Mouse (Mus musculus) forebrain, embryonic 12.5 days (tissue): Measurements from ENCODE around the gene Lgsn. TPM values are rescaled to one million over a fixed set of nuclear protein-coding genes. Genes with fewer than 3 reads are reported as not detected.

Experiments
- ATAC-seq: fragments of 200-750 bp; cut with Nextera tagmentation; 2 replicates; pipeline ENCODE4 v1.8.0; 2017; ENCODE audit warnings: moderate TSS enrichment; ENCODE audit not compliant: low FRiP score
- H3K27ac ChIP-seq: fragments of 300-500 bp; sonication (generic); 2 replicates; pipeline ENCODE4 v1.5.1; 2016; ENCODE audit warnings: mild to moderate bottlenecking
- H3K27me3 ChIP-seq: fragments of 300-500 bp; sonication (generic); 2 replicates; pipeline ENCODE4 v1.6.1; 2016; ENCODE audit warnings: mild to moderate bottlenecking
- H3K36me3 ChIP-seq: fragments of 300-500 bp; sonication (generic); replicated peaks from 2 replicates; pipeline ENCODE4 v1.6.1; 2016; ENCODE audit warnings: mild to moderate bottlenecking
- H3K4me1 ChIP-seq: fragments of 300-500 bp; sonication (generic); 2 replicates; pipeline ENCODE4 v1.6.1; 2016
- H3K4me2 ChIP-seq: fragments of 300-500 bp; sonication (generic); 2 replicates; pipeline ENCODE4 v1.6.1; 2016; ENCODE audit warnings: mild to moderate bottlenecking, moderate library complexity
- H3K4me3 ChIP-seq: fragments of 300-500 bp; sonication (generic); replicated peaks from 2 replicates; pipeline ENCODE4 v1.5.1; 2016; ENCODE audit warnings: mild to moderate bottlenecking
- H3K9ac ChIP-seq: fragments of 300-500 bp; sonication (generic); 2 replicates; pipeline ENCODE4 v1.6.1; 2016; ENCODE audit warnings: mild to moderate bottlenecking
- H3K9me3 ChIP-seq: fragments of 300-500 bp; sonication (generic); 2 replicates; pipeline ENCODE4 v1.6.1; 2016
- WGBS: fragments of 180-500 bp; shearing (Covaris S2); methylation state at CpG from one replicate; pipeline ENCODE4 v1.1.7; 2016; 5-methylcytosine and 5-hydroxymethylcytosine counted together
- polyA plus RNA-seq: library from polyadenylated mRNA; unstranded; fragments of >200 nt; fragmentation: Nextera tagmentation; extraction: Ambion mirVana; gene quantifications from 2 replicates; pipeline ENCODE4 v1.2.1, GENCODE M21; 2016

Lgsn gene
- not detected in 2 replicates for polyA plus RNA-seq

GRCm38 (mm10) chr1:31176101-31176500 is at the start of gene Lgsn:
Lgsn (plus strand) TSS chr1:31176401.
- Histone ChIP-seq H3K4me3 (no peak within 1 kb of the TSS), H3K27me3 (no peaks in the 10 kb centered on the region), H3K27ac (no peak within 1 kb of the TSS), H3K9me3 (no peaks in the 10 kb centered on the region), H3K4me1 (no peaks in the 10 kb centered on the region), H3K4me2 (no peak within 1 kb of the TSS), H3K9ac (no peak within 1 kb of the TSS), H3K36me3 (no peaks in the 10 kb centered on the region)
- no peak for ATAC-seq
- WGBS, result 77% methylated on average over 5 of the region's 5 CpGs

GRCm38 (mm10) chr1:31138387-31138786 is 37.8 kb upstream of the Lgsn start:
- ATAC-seq, result no peak
- 84% methylated on average over 3 of the region's 3 CpGs for WGBS
- no peak overlapping the region for H3K4me3 ChIP-seq
- no peaks in the 10 kb centered on the region for H3K36me3 ChIP-seq
- no peaks in the 10 kb centered on the region for H3K27me3 ChIP-seq
- H3K9me3 ChIP-seq, result no peaks in the 10 kb centered on the region
- H3K4me1 ChIP-seq, result no peaks in the 10 kb centered on the region
- no peak overlapping the region for H3K9ac ChIP-seq
- no peak overlapping the region for H3K27ac ChIP-seq
- no peak overlapping the region for H3K4me2 ChIP-seq

- no peak for ATAC-seq
- H3K4me2 ChIP-seq, result no peak overlapping the region
- WGBS, result 76% methylated on average over 8 of the region's 8 CpGs
- H3K4me1 ChIP-seq, result no peaks in the 10 kb centered on the region
- H3K27me3 ChIP-seq, result no peaks in the 10 kb centered on the region
- H3K36me3 ChIP-seq, result no peaks in the 10 kb centered on the region
- no peaks in the 10 kb centered on the region for H3K9me3 ChIP-seq
- H3K27ac ChIP-seq, result no peak overlapping the region
- no peak overlapping the region for H3K9ac ChIP-seq
- H3K4me3 ChIP-seq, result no peak overlapping the region
Observed at GRCm38 (mm10) chr1:31142288-31143094, 33.7 kb upstream of the Lgsn start.

GRCm38 (mm10) chr1:31143571-31143970 is 32.6 kb upstream of the Lgsn start:
- H3K4me1 ChIP-seq, result no peaks in the 10 kb centered on the region
- no peaks in the 10 kb centered on the region for H3K9me3 ChIP-seq
- ATAC-seq, result no peak
- 83% methylated on average over 2 of the region's 2 CpGs for WGBS
- no peak overlapping the region for H3K4me2 ChIP-seq
- H3K4me3 ChIP-seq, result no peak overlapping the region
- H3K27me3 ChIP-seq, result no peaks in the 10 kb centered on the region
- H3K27ac ChIP-seq, result no peak overlapping the region
- H3K36me3 ChIP-seq, result no peaks in the 10 kb centered on the region
- no peak overlapping the region for H3K9ac ChIP-seq

GRCm38 (mm10) chr1:31149671-31150070 is 26.5 kb upstream of the Lgsn start:
- H3K9ac ChIP-seq, result no peak overlapping the region
- no peaks in the 10 kb centered on the region for H3K4me1 ChIP-seq
- H3K9me3 ChIP-seq, result no peaks in the 10 kb centered on the region
- WGBS, result 67% methylated on average over 6 of the region's 6 CpGs
- H3K36me3 ChIP-seq, result no peaks in the 10 kb centered on the region
- H3K4me2 ChIP-seq, result no peak overlapping the region
- H3K27ac ChIP-seq, result no peak overlapping the region
- no peaks in the 10 kb centered on the region for H3K27me3 ChIP-seq
- ATAC-seq, result no peak
- H3K4me3 ChIP-seq, result no peak overlapping the region

GRCm38 (mm10) chr1:31150546-31150945 is 25.7 kb upstream of the Lgsn start:
- no peaks in the 10 kb centered on the region for H3K36me3 ChIP-seq
- WGBS, result 74% methylated on average over 3 of the region's 3 CpGs
- ATAC-seq, result no peak
- H3K9ac ChIP-seq, result no peak overlapping the region
- H3K4me2 ChIP-seq, result no peak overlapping the region
- H3K27me3 ChIP-seq, result no peaks in the 10 kb centered on the region
- H3K27ac ChIP-seq, result no peak overlapping the region
- H3K4me1 ChIP-seq, result no peaks in the 10 kb centered on the region
- H3K4me3 ChIP-seq, result no peak overlapping the region
- no peaks in the 10 kb centered on the region for H3K9me3 ChIP-seq

- no peaks in the 10 kb centered on the region for H3K36me3 ChIP-seq
- no peak overlapping the region for H3K9ac ChIP-seq
- no peak for ATAC-seq
- no peaks in the 10 kb centered on the region for H3K4me1 ChIP-seq
- no peaks in the 10 kb centered on the region for H3K27me3 ChIP-seq
- no peak overlapping the region for H3K4me2 ChIP-seq
- 57% methylated on average over 2 of the region's 2 CpGs for WGBS
- no peak overlapping the region for H3K4me3 ChIP-seq
- no peak overlapping the region for H3K27ac ChIP-seq
- no peaks in the 10 kb centered on the region for H3K9me3 ChIP-seq
Observed at GRCm38 (mm10) chr1:31152799-31153426, 23.3 kb upstream of the Lgsn start.

- Histone ChIP-seq H3K9me3 (no peaks in the 10 kb centered on the region), H3K36me3 (no peaks in the 10 kb centered on the region), H3K9ac (no peak overlapping the region), H3K4me3 (no peak overlapping the region), H3K27ac (no peak overlapping the region), H3K27me3 (no peaks in the 10 kb centered on the region), H3K4me2 (no peak overlapping the region), H3K4me1 (no peaks in the 10 kb centered on the region)
- 32% methylated on average over 7 of the region's 7 CpGs for WGBS
- ATAC-seq, result peak; percentile 79
Observed at GRCm38 (mm10) chr1:31153793-31154349, 22.3 kb upstream of the Lgsn start.

GRCm38 (mm10) chr1:31156185-31156584 is 20.0 kb upstream of the Lgsn start:
- no peak overlapping the region for H3K4me3 ChIP-seq
- no peak for ATAC-seq
- H3K36me3 ChIP-seq, result no peaks in the 10 kb centered on the region
- no peak overlapping the region for H3K4me2 ChIP-seq
- WGBS, result 86% methylated on average over 2 of the region's 2 CpGs
- no peak overlapping the region for H3K9ac ChIP-seq
- no peak overlapping the region for H3K27ac ChIP-seq
- H3K9me3 ChIP-seq, result no peaks in the 10 kb centered on the region
- H3K27me3 ChIP-seq, result no peaks in the 10 kb centered on the region
- no peaks in the 10 kb centered on the region for H3K4me1 ChIP-seq

- H3K9me3 ChIP-seq, result no peaks in the 10 kb centered on the region
- 93% methylated on average over 2 of the region's 2 CpGs for WGBS
- no peak for ATAC-seq
- no peaks in the 10 kb centered on the region for H3K36me3 ChIP-seq
- H3K27ac ChIP-seq, result no peak overlapping the region
- no peak overlapping the region for H3K9ac ChIP-seq
- no peak overlapping the region for H3K4me2 ChIP-seq
- H3K27me3 ChIP-seq, result no peaks in the 10 kb centered on the region
- H3K4me1 ChIP-seq, result no peaks in the 10 kb centered on the region
- H3K4me3 ChIP-seq, result no peak overlapping the region
Observed at GRCm38 (mm10) chr1:31156884-31157283, 19.3 kb upstream of the Lgsn start.

GRCm38 (mm10) chr1:31164527-31165189 is 11.5 kb upstream of the Lgsn start:
- H3K9me3 ChIP-seq, result no peaks in the 10 kb centered on the region
- no peaks in the 10 kb centered on the region for H3K27me3 ChIP-seq
- no peak overlapping the region for H3K4me3 ChIP-seq
- no peak overlapping the region for H3K9ac ChIP-seq
- no peak overlapping the region for H3K4me2 ChIP-seq
- H3K4me1 ChIP-seq, result no peaks in the 10 kb centered on the region
- H3K27ac ChIP-seq, result no peak overlapping the region
- no peak for ATAC-seq
- WGBS, result 85% methylated on average over 18 of the region's 18 CpGs
- H3K36me3 ChIP-seq, result no peaks in the 10 kb centered on the region

GRCm38 (mm10) chr1:31165326-31166121 is 10.7 kb upstream of the Lgsn start:
- Histone ChIP-seq H3K9ac (no peak overlapping the region), H3K27ac (no peak overlapping the region), H3K36me3 (no peaks in the 10 kb centered on the region), H3K27me3 (no peaks in the 10 kb centered on the region), H3K4me3 (no peak overlapping the region), H3K4me1 (no peaks in the 10 kb centered on the region), H3K9me3 (no peaks in the 10 kb centered on the region), H3K4me2 (no peak overlapping the region)
- no peak for ATAC-seq
- 89% methylated on average over 7 of the region's 7 CpGs for WGBS
